Mouse (Mus musculus): Measurements from ENCODE around the gene Ddx41. TPM values are rescaled to one million over a fixed set of nuclear protein-coding genes. Genes with fewer than 3 reads are reported as not detected.

The Ddx41 gene
- total RNA-seq, 2 experiments from 2014 or later = 40.6 to 47.1 TPM

GRCm38 (mm10) chr13:55510332-55510667, 26.2 kb downstream of the Ddx41 start:
- DNase-seq (ENCODE audit: low spot score in 2 of 2) = no peak

DNA sequence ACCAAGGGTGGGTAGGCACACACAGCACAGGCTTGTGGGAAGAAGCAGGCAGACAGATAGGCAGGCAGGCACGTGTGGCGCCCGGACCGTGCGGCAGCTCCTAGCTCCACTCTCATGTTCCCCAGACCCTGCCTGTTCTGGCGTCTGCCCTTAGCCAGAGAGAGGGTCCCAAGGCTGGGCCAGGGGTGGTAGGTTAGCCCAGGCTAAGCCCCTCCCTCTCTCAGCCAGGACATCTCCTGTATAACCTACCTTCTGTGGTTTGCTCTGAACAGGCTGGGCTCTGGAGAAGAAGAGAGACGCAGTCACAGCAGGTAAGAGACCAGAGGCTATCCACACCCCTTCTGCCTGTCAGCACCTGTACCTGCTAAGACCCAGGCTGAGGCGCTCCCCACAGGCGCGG, 27.9 kb downstream of the Ddx41 start:
- DNase-seq (ENCODE audit: low spot score in 2 of 2) = no peak

DNA sequence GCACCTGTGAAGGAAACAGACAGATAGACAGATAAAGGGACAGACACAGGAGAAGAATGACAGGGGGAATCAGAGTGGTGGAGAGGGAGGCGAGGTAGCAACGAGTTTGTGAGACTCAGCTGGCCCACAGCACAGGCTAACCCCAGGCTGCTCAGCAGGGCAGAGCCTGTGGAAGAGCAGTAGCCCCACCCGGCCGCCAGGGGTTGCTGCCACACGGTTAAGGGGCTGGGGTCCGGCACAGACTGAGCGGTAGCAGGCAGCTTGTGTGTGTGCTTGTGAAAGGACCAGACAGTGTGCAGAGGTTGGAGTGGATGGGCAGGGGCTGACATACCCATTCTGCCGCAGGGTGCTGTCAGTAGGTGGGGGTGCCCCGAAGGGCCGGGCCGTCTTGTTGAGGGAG, 28.6 kb downstream of the Ddx41 start:
- no peak for DNase-seq (ENCODE audit: low spot score in 2 of 2)

DNA sequence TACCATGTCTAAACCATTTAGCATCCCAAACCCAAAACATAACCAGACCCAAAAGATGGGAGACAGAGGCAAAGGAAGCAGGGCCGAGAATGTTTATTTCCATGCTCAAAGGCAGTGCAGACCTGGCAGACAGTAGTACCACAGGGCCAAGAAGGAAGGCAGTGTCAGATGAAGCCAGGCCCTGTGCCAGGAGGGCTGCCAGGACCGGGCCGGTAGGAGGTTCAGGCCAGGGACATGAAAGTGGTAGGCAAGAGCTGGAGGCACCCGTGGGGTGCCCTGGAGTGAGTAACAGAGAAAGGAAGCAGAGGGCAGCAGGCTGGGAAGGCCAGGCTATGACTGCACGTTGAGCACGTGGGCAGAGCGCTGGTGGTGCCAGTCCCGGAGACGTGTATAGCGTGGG, 29.8 kb downstream of the Ddx41 start:
- DNase-seq (ENCODE audit: low spot score in 2 of 2) = no peak

DNA sequence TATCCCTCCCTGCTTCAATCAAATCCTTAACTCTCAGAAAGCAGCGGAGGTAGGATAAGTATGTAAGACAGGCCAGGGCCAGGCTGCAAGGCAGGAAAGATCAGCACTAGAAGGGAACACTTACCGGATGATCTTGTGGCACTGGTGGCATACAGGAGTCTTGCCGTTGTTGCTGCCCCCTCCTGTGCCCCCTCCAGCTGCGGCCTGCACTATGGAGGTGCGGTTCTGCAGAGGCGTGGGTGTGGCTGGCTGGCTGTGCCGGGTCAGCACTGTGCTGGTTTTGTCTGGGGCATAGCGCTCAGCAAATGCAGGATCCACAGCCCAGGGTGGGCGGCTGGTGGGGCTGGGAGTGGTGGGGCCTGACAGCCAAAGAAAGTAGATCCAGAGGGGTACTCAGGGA, 30.6 kb downstream of the Ddx41 start:
- DNase-seq (ENCODE audit: low spot score in 2 of 2) = no peak

- DNase-seq (ENCODE audit: low spot score in 2 of 2) = no peak
These were observed 32.1 kb downstream of the Ddx41 start for GRCm38 (mm10) chr13:55504390-55504789.

DNA sequence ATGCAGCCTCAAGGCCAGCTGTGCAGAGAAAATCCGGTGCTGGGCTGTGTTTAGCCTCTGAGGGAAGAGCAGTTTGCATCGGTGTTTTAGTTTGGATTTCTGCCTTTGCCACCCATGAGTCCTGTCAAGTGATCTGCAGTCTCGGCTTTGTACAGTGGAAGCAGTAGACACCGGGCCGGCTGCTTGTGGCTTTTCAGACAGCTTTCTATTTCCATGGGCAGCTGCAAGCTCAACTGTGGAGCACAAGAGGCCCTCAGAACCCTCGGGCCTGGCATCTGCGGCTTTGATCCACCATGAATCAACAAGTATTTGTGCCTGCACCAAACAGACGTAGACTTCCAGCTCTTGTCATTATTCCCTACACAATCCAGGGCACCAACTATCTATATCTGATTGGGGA, 34.1 kb downstream of the Ddx41 start:
- no peak for DNase-seq (ENCODE audit: low spot score in 2 of 2)

DNA sequence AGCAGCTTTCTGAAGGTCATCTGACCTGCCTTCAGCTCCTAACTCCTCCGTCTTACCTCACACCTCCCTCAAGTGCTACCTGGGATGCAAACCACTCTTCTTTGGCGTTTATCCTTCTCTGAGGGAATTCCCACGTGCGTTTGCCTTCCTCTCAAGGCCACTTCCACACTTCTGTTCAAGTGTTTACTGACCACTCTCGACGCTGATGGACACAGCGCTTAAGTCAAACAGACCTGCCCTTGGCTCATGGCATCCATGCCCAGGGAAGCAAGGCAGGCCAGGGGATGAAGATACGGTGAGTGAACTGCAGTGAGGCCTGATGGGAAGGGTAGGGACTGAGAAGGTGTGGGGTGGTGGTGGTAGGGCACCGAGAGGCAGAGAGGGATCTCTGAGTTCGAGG, 35.9 kb downstream of the Ddx41 start:
- DNase-seq (ENCODE audit: low spot score in 2 of 2) = no peak

GRCm38 (mm10) chr13:55498906-55499305, 37.6 kb downstream of the Ddx41 start:
- DNase-seq (ENCODE audit: low spot score in 2 of 2) = no peak

DNA sequence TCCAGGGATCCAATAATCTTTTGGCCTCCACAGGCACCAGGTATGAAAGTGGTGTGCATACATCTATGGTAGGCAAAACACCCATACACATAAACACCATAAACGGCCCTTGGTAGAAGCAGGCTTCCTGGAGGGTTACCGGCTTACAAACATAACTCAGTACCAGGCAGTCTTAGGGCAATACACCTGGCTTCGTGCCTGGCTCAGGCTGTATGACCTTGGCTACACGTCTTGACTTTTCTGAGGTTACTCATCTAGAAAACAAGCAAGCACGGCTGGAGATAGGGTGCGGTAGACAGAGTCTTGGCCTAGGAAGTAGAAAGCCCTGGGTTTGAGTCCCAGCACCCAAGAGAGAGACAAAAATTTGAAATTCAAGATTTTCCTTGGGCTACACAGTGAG, 39.8 kb downstream of the Ddx41 start:
- DNase-seq (ENCODE audit: low spot score in 2 of 2) = no peak

GRCm38 (mm10) chr13:55495702-55496101, 40.8 kb downstream of the Ddx41 start:
- DNase-seq (ENCODE audit: low spot score in 2 of 2) = no peak

- no peak for DNase-seq (ENCODE audit: low spot score in 2 of 2)
These were observed 41.4 kb downstream of the Ddx41 start for GRCm38 (mm10) chr13:55494883-55495621.

DNA sequence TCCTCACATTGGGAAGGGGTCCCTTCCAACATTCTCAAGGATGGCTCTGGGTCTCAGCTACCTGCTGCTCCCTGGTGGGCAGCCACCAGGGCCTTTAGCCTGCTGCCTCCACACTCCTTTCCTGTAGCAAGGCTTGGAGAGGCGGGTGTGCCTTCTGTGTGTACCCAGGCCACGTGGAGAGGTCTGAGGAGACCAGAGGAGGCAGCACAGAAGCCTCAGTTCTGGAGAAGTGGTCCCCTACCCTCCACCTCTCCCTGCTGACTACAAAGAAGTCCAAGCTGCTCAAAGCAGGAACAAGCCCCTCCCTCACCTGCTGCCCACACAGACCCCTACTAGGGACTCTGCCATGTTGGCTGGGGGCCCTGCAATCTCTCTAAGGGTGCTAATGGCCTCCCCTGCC, 42.2 kb downstream of the Ddx41 start:
- no peak for DNase-seq (ENCODE audit: low spot score in 2 of 2)

DNA sequence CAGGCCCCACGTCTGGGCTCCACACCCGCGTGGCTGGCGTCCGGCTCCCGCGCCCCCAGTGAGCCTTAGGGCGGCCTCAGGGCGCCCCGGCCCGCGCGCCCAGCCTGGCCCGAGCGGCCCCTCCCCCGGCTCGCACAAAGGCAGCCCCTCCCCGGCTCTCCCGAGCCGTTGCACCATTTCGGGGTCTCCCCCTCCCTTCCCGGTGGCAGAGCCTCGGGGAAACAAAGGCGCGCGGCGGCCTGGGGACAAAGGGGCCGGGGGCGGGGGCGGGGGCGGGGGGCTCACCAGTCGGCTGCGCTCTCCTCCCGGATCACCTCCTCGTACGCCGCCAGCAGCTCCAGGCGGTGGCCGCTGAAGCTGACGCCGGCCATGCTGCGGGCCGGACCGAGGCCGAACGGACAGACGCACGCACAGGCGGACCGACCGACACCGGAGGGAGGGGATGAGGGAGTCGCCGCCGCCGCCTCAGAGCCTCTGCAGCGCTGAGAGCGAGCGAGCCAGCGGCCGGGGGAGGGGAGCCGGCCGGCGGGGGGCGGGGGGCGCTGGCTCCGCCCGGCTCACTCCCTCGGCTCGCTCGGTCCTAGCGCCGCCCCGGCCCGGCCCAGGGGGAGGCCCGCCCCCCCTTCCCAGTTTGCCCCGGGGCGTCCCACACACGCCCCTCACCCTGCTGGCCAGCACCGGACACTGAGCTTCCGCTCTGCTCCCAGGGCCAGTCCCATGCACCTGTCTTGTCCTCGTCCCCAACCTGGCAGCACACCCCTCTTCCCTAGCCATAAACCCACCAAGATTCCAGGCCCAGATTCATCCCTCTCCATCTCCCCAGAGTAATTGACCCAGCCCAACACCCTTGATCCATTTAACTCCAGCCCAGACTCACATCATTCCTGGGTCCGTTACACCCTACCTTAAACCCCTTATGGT, 48.6 kb downstream of the Ddx41 start, which contains the start of gene Dbn1:
Gene Dbn1, minus strand, starts transcription at position 534 of the 921 bp plus-strand sequence.
- peak in 1 of 2 experiments; percentile 50 for DNase-seq (ENCODE audit: low spot score in 2 of 2)

DNA sequence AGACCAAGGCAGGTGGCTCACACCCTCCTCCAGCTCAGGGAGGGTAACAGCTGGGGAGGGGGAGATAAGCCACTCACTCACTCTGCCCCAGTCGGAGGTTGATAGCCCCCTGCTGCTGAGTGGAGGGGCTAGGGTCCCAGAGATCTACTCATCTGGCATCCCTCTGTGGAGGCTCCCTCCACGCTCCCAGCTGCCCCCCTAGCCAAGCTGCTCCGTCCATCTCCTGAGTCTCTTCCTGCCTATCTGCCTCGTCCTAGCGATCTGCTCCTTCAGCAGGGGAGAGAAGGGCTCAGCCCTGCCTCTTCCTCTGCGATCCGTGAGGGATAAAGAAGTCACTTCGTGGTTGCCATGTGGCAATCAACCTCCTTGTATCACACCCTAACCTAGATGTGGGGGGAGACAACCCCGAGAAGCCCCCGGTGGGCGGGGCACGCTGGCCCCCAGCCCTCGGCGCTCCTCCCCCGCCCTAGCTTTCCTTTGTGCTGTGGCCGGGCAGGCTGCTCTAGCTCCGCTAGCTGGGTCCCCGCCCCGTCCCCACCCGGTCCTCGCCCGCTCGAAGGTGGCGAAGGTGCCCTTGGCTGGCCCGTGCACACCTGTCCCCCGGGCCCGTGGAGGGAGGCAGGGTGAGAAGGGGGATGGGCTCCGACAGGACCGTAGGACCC, 49.4 kb downstream of the Ddx41 start:
- DNase-seq (ENCODE audit: low spot score in 2 of 2) = no peak

DNA sequence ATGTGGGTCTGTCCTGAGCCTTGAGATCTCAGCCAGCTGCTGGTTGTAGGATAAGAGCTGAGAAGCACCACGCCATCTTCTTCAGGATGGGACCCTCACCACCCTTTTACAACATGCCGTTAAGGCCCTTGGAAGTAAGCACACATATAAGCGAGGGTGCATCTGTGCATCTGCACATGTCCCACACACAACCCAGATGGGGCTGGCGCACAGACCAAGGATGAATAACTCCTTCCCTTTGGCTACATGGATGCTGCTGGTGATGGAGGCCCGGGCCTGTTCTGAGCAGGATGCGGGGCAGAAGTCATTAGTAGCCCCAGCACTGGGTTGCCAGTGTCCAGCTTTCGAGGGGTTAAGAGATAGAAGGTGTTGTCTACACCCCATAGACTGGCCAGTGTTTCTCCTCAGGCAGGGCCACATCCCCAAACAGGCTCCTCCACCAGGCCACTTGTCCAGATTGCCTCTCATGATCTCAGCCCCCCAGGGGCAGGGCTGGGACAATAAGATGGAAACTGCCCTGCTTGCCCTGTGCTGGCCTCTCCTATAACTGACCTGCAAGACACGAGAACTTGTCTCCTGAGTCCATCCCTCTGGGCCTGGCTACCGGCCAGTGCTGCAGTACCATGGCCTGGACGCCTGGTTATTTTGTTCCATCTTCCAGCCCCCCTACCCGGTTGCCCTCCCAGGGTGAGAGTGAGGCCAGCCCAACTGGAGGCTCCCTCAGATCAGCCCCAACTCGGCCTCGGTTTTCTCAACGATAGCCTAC, 50.2 kb downstream of the Ddx41 start:
- DNase-seq (ENCODE audit: low spot score in 2 of 2) = no peak

DNA sequence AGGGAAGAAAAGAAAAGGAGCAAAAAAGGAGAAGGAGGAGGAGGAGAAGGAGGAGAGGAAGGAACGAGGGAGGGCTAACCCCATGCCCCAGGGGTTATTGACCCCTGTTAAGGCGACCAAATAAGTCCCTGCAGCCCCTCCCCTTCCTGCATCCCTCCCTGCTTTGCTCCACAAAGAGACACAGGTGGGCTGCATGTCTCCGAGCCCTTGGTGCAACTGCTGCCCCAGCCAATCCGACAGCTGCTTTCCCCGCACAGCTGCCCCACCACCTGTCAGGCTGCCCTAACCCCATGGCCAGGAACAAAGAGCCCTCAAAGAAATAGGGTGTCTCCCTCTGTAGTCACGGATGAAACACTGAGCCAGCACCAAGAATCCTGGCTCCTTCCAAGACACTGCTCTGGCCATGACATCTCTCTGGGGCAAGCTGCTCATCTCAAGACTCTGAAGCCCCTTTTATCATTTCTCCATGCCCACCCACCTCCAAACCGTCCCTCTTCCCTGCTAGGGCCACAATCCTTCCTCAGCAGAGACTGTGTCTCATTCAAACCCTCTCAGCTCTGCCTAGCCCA, 51.9 kb downstream of the Ddx41 start:
- no peak for DNase-seq (ENCODE audit: low spot score in 2 of 2)

- no peak for DNase-seq (ENCODE audit: low spot score in 2 of 2)
These were observed 52.9 kb downstream of the Ddx41 start for GRCm38 (mm10) chr13:55483593-55483992.

DNA sequence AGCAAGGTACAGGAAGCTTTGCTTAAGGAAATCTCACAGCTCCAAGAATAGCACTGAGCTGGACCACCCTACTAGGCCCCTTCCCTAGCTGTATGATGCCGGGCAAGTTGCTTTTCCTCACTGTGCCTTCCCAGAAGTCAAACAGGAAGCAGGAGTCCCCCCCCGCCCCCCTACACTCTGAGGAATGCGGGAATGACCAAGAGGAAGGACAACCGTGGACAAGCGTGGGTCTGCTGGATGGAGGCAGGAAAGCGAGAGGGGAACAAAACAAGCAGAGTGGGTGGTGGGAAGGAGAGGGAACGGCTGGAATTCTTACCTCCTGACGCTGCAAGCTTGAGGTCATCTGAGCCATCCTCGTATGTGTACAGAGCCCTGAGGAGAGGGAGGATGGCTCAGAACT, 53.4 kb downstream of the Ddx41 start:
- no peak for DNase-seq (ENCODE audit: low spot score in 2 of 2)

DNA sequence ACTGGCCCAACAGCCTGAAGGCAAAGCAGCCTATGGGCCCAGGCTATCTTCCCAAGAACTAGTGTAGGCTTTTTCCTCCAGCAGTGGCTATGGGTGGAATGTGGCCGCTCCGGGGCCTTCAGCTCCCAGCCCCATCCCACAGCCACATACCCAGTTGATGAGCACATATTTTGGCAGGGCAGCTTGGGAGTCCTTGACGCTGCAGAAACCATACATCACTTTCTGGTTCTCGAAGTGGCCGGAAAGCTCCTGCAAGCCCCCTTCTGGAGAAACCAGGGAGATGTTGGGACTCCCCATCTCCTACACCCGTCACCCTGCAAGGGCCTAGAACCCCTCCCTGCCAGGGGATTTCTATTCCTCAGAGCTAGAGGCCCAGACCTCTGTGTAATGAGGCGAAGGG, 53.9 kb downstream of the Ddx41 start:
- no peak for DNase-seq (ENCODE audit: low spot score in 2 of 2)

Data from adrenal gland, adult 18-20 months (tissue).